In genomic region chr2:152022022-152022421, GRCm38 (mm10) we compare ENCODE assay signal across 1 mouse cellular context.
A peak's percentile ranks its signal among the peaks of the same experiment; 100 is the strongest.
TF ChIP-seq lines count a peak whose summit lies in the region.

No protein-coding gene starts in this region.

TF ChIP-seq in MEL, 35 proteins besides CTCF, POLR2A, EP300 and RAD21:
- TF ChIP-seq SMC3 (IDR thresholded peaks at IDR 0.05; ENCODE audit: low read depth, low read length), result peak; percentile 36
- no peak for TF ChIP-seq NELFE (IDR thresholded peaks at IDR 0.05; ENCODE audit: low read depth, low read length)
